Mouse (Mus musculus): ENCODE measurements around the gene T2. TPM values are rescaled to one million over a fixed set of nuclear protein-coding genes. Genes with fewer than 3 reads are reported as not detected.

Gene T2
- polyA plus RNA-seq, 1 experiment from 2014 or later, result 0.24 TPM

- H3K27ac ChIP-seq (ENCODE audit: low read length), result no peak overlapping the region
- no peaks in the 10 kb centered on the region for H3K36me3 ChIP-seq (ENCODE audit: control insufficient read depth, insufficient read depth, low read length)
- H3K9me3 ChIP-seq (ENCODE audit: control insufficient read depth, low read length), result no peaks in the 10 kb centered on the region
- H3K4me2 ChIP-seq (ENCODE audit: low read depth, low read length), result no peak overlapping the region
- no peak for ATAC-seq
- H3K27me3 ChIP-seq (replicated peaks; ENCODE audit: control insufficient read depth, insufficient read depth, low read length), result 0 out of 2 replicates have a peak, but pooled peaks cover 2% of the 10 kb centered on the region
- no peak overlapping the region for H3K9ac ChIP-seq (ENCODE audit: low read depth, low read length)
- no peak overlapping the region for H3K4me3 ChIP-seq (ENCODE audit: low read length)
- 24% methylated on average over 9 of the region's 9 CpGs for WGBS
- H3K4me1 ChIP-seq (ENCODE audit: control insufficient read depth, insufficient read depth, low read length), result no peaks in the 10 kb centered on the region
Measured at GRCm38 (mm10) chr17:8447676-8448192, 91.9 kb downstream of the T2 start.

GRCm38 (mm10) chr17:8448324-8448723, 92.5 kb downstream of the T2 start:
- no peaks in the 10 kb centered on the region for H3K36me3 ChIP-seq (ENCODE audit: control insufficient read depth, insufficient read depth, low read length)
- ATAC-seq, result no peak
- 0 out of 2 replicates have a peak, but pooled peaks cover 2% of the 10 kb centered on the region for H3K27me3 ChIP-seq (replicated peaks; ENCODE audit: control insufficient read depth, insufficient read depth, low read length)
- H3K27ac ChIP-seq (ENCODE audit: low read length), result no peak overlapping the region
- H3K4me1 ChIP-seq (ENCODE audit: control insufficient read depth, insufficient read depth, low read length), result no peaks in the 10 kb centered on the region
- 70% methylated on average over 3 of the region's 3 CpGs for WGBS
- H3K9me3 ChIP-seq (ENCODE audit: control insufficient read depth, low read length), result no peaks in the 10 kb centered on the region
- H3K9ac ChIP-seq (ENCODE audit: low read depth, low read length), result no peak overlapping the region
- no peak overlapping the region for H3K4me3 ChIP-seq (ENCODE audit: low read length)
- no peak overlapping the region for H3K4me2 ChIP-seq (ENCODE audit: low read depth, low read length)

- ATAC-seq, result no peak
- no peak overlapping the region for H3K4me2 ChIP-seq (ENCODE audit: low read depth, low read length)
Measured at GRCm38 (mm10) chr17:8455196-8455595, 99.4 kb downstream of the T2 start.

GRCm38 (mm10) chr17:8455601-8456000, 99.8 kb downstream of the T2 start:
- H3K9ac ChIP-seq (ENCODE audit: low read depth, low read length), result no peak overlapping the region
- ATAC-seq, result no peak
- WGBS, result 65% methylated on average over 7 of the region's 7 CpGs
- H3K36me3 ChIP-seq (ENCODE audit: control insufficient read depth, insufficient read depth, low read length), result no peaks in the 10 kb centered on the region
- H3K4me2 ChIP-seq (ENCODE audit: low read depth, low read length), result no peak overlapping the region
- no peak overlapping the region for H3K27ac ChIP-seq (ENCODE audit: low read length)
- no peaks in the 10 kb centered on the region for H3K9me3 ChIP-seq (ENCODE audit: control insufficient read depth, low read length)
- H3K4me1 ChIP-seq (ENCODE audit: control insufficient read depth, insufficient read depth, low read length), result no peaks in the 10 kb centered on the region
- H3K27me3 ChIP-seq (replicated peaks; ENCODE audit: control insufficient read depth, insufficient read depth, low read length), result 0 out of 2 replicates have a peak, but pooled peaks cover 4% of the 10 kb centered on the region
- H3K4me3 ChIP-seq (ENCODE audit: low read length), result no peak overlapping the region

More at GRCm38 (mm10) chr17:8455196-8455595, 99.4 kb downstream of the T2 start:
- Histone ChIP-seq H3K9me3 (ENCODE audit: control insufficient read depth, low read length) (no peaks in the 10 kb centered on the region), H3K9ac (ENCODE audit: low read depth, low read length) (no peak overlapping the region), H3K27ac (ENCODE audit: low read length) (no peak overlapping the region), H3K4me3 (ENCODE audit: low read length) (no peak overlapping the region), H3K36me3 (ENCODE audit: control insufficient read depth, insufficient read depth, low read length) (no peaks in the 10 kb centered on the region), H3K27me3 (replicated peaks; ENCODE audit: control insufficient read depth, insufficient read depth, low read length) (0 out of 2 replicates have a peak, but pooled peaks cover 4% of the 10 kb centered on the region), H3K4me1 (ENCODE audit: control insufficient read depth, insufficient read depth, low read length) (no peaks in the 10 kb centered on the region)
- 57% methylated on average over 6 of the region's 6 CpGs for WGBS

GRCm38 (mm10) chr17:8456856-8457460, 101.2 kb downstream of the T2 start:
- H3K9me3 ChIP-seq (ENCODE audit: control insufficient read depth, low read length), result no peaks in the 10 kb centered on the region
- no peaks in the 10 kb centered on the region for H3K4me1 ChIP-seq (ENCODE audit: control insufficient read depth, insufficient read depth, low read length)
- no peak overlapping the region for H3K4me3 ChIP-seq (ENCODE audit: low read length)
- WGBS, result 44% methylated on average over 9 of the region's 9 CpGs
- no peaks in the 10 kb centered on the region for H3K36me3 ChIP-seq (ENCODE audit: control insufficient read depth, insufficient read depth, low read length)
- H3K27ac ChIP-seq (ENCODE audit: low read length), result no peak overlapping the region
- ATAC-seq, result no peak
- 0 out of 2 replicates have a peak, but pooled peaks cover 4% of the 10 kb centered on the region for H3K27me3 ChIP-seq (replicated peaks; ENCODE audit: control insufficient read depth, insufficient read depth, low read length)
- H3K4me2 ChIP-seq (ENCODE audit: low read depth, low read length), result no peak overlapping the region
- H3K9ac ChIP-seq (ENCODE audit: low read depth, low read length), result no peak overlapping the region

GRCm38 (mm10) chr17:8461568-8461967, 105.8 kb downstream of the T2 start:
- H3K9me3 ChIP-seq (ENCODE audit: control insufficient read depth, low read length), result no peaks in the 10 kb centered on the region
- no peak overlapping the region for H3K9ac ChIP-seq (ENCODE audit: low read depth, low read length)
- H3K4me3 ChIP-seq (ENCODE audit: low read length), result no peak overlapping the region
- no peaks in the 10 kb centered on the region for H3K27me3 ChIP-seq (replicated peaks; ENCODE audit: control insufficient read depth, insufficient read depth, low read length)
- no peak overlapping the region for H3K4me2 ChIP-seq (ENCODE audit: low read depth, low read length)
- H3K27ac ChIP-seq (ENCODE audit: low read length), result no peak overlapping the region
- no peaks in the 10 kb centered on the region for H3K4me1 ChIP-seq (ENCODE audit: control insufficient read depth, insufficient read depth, low read length)
- WGBS, result 7% methylated on average over 4 of the region's 4 CpGs
- no peaks in the 10 kb centered on the region for H3K36me3 ChIP-seq (ENCODE audit: control insufficient read depth, insufficient read depth, low read length)
- ATAC-seq, result no peak

GRCm38 (mm10) chr17:8463482-8464128, 107.8 kb downstream of the T2 start:
- no peaks in the 10 kb centered on the region for H3K9me3 ChIP-seq (ENCODE audit: control insufficient read depth, low read length)
- no peak overlapping the region for H3K4me3 ChIP-seq (ENCODE audit: low read length)
- WGBS, result 21% methylated on average over 9 of the region's 9 CpGs
- H3K4me2 ChIP-seq (ENCODE audit: low read depth, low read length), result no peak overlapping the region
- no peak overlapping the region for H3K9ac ChIP-seq (ENCODE audit: low read depth, low read length)
- no peaks in the 10 kb centered on the region for H3K4me1 ChIP-seq (ENCODE audit: control insufficient read depth, insufficient read depth, low read length)
- H3K27me3 ChIP-seq (replicated peaks; ENCODE audit: control insufficient read depth, insufficient read depth, low read length), result no peaks in the 10 kb centered on the region; the same call in 1 of the 2 replicates
- no peaks in the 10 kb centered on the region for H3K36me3 ChIP-seq (ENCODE audit: control insufficient read depth, insufficient read depth, low read length)
- 0 out of 2 replicates have a peak, but pooled peaks have one; percentile 33 for ATAC-seq
- no peak overlapping the region for H3K27ac ChIP-seq (ENCODE audit: low read length)

- WGBS, result 88% methylated on average over 3 of the region's 3 CpGs
- H3K9me3 ChIP-seq (ENCODE audit: control insufficient read depth, low read length), result no peaks in the 10 kb centered on the region
- ATAC-seq, result no peak
- no peaks in the 10 kb centered on the region for H3K4me1 ChIP-seq (ENCODE audit: control insufficient read depth, insufficient read depth, low read length)
- H3K36me3 ChIP-seq (ENCODE audit: control insufficient read depth, insufficient read depth, low read length), result no peaks in the 10 kb centered on the region
- no peak overlapping the region for H3K27ac ChIP-seq (ENCODE audit: low read length)
- H3K27me3 ChIP-seq (replicated peaks; ENCODE audit: control insufficient read depth, insufficient read depth, low read length), result peaks cover 4% of the 10 kb centered on the region
- no peak overlapping the region for H3K4me3 ChIP-seq (ENCODE audit: low read length)
- H3K9ac ChIP-seq (ENCODE audit: low read depth, low read length), result no peak overlapping the region
- H3K4me2 ChIP-seq (ENCODE audit: low read depth, low read length), result no peak overlapping the region
Measured at GRCm38 (mm10) chr17:8467771-8468170, 112.0 kb downstream of the T2 start.

- no peak overlapping the region for H3K4me2 ChIP-seq (ENCODE audit: low read depth, low read length)
- no peak overlapping the region for H3K27ac ChIP-seq (ENCODE audit: low read length)
- H3K27me3 ChIP-seq (replicated peaks; ENCODE audit: control insufficient read depth, insufficient read depth, low read length), result peaks cover 4% of the 10 kb centered on the region
- peak; percentile 56; the same call in 1 of the 2 replicates for ATAC-seq
- H3K9ac ChIP-seq (ENCODE audit: low read depth, low read length), result no peak overlapping the region
- no peaks in the 10 kb centered on the region for H3K4me1 ChIP-seq (ENCODE audit: control insufficient read depth, insufficient read depth, low read length)
- WGBS, result 15% methylated on average over 19 of the region's 19 CpGs
- H3K36me3 ChIP-seq (ENCODE audit: control insufficient read depth, insufficient read depth, low read length), result no peaks in the 10 kb centered on the region
- no peak overlapping the region for H3K4me3 ChIP-seq (ENCODE audit: low read length)
- no peaks in the 10 kb centered on the region for H3K9me3 ChIP-seq (ENCODE audit: control insufficient read depth, low read length)
Measured at GRCm38 (mm10) chr17:8468716-8469344, 113.0 kb downstream of the T2 start.

Measured in intestine, embryonic 16.5 days (tissue).